Mouse (Mus musculus): Measurements from ENCODE around the gene Gadl1. TPM values are rescaled to one million over a fixed set of nuclear protein-coding genes. Genes with fewer than 3 reads are reported as not detected.
"Not testable (repeated sequence)": the region's sequence is repeated elsewhere in the genome, so short reads cannot be mapped to it uniquely, and the experiment has no call there.

Gadl1 gene
- polyA plus RNA-seq, 1 experiment = not detected

DNA sequence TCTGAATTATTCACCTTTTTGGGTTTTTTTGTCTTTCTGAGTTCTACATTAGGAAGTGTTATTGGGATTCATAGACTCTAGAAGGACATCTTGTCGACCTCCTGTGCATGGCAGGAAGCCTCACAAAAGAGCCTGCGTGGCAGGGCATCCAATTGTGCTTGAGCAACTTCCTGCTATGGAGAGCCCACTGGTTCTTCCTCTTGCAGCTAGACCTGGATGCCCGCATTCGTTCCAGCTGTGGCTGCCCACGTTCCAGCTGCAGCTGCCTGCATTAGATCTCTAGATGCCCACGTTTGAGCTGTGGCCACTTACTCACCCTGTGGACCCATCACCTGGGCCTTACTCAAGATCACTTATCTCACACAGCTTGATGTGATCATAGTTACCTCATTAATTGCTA, 116.1 kb downstream of the Gadl1 start:
- DNase-seq (ENCODE audit: low read depth) = no peak

DNA sequence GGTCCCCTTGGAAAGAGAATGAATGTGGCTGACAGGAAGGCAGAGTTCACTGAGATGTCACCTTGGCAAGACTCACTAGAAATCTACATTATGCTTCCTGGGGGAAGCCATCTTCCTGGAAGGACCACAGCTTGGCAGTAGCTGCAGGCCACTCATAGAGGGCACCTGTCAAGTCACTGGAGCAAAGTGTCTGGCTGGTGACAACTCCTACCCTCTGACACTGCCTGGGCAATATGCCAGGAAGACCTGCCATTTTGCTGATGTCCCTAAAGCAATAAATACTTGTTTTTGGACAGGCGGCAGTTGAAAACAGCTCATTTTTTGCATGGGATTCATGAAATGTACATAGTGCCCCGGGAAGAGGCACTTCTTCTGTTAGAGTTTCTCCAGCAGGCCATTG, 119.8 kb downstream of the Gadl1 start:
- DNase-seq (ENCODE audit: low read depth) = no peak

DNA sequence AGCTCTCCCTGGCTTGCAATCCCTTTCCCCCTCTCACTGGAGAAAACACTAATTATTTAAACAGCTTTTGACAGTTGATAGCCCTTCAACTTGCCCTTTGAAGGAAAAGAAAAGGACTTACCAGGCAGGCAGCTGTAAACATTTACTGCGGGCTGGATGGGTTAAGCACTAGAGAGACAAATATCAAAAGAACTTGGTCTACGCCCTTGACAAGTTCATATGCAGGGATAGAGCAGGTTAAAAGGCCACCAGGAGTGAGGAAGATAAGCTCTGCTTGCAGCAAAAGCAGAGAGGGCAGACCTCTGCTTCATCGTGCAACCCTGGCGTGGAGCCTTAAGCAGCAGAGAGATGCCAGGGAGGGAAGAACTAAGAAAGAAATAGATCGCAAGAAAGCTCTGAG, 123.5 kb downstream of the Gadl1 start:
- no peak for DNase-seq (ENCODE audit: low read depth)

DNA sequence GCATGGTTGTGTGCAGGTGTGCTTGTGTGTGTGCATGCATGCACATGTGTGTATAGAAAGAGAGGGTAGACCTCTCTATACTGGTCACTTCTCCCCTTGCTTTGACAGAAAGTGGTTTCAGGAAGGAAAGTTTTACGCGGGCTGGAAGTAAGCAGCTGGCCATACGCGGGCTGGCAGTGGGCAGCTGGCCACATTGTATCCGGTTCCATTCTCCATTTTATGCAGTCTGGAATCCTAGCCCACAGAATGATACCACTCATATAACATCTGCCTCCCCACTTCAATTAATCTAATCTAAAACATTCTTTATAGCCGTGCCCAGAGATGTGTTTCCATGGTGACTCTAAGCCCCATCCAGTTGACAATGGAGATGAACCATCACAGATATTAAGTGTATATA, 129.0 kb downstream of the Gadl1 start:
- DNase-seq (ENCODE audit: low read depth) = no peak

DNA sequence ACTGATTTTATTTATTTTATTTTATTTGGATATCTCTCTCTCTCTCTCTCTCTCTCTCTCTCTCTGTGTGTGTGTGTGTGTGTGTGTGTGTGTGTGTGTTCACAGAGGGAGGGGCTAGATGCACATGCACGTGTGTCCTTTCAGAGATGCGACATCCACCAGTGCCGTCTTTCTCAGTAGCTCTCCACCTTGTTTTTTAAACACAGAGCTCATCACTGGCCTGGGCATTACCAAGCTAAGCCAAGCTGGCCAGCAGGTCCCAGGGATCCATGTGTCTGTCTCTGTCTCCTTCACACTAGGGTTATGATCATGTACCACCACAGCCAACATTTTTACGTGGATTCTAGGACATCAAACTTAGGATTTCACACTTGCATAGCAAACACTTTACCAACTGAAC, 130.7 kb downstream of the Gadl1 start:
- no peak for DNase-seq (ENCODE audit: low read depth)

DNA sequence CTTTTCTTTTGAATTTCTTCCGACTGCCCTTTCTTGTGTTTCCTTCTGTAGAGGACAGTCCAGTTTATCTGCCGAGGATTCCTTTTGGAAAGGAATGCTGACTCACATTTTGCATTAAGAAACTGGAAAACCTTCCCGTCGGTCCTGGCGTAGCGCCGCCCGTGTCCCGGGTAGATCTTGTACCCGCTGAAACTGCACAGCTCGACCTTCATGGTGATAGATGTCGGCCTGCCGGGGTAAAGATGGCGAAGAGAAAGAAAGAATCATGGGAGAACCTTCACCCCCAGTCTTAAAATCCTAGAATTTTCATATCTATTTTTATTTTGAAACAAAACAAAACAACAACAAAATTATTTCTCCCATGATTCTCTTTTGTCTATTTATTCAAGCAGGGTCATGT, 131.6 kb downstream of the Gadl1 start:
- DNase-seq (ENCODE audit: low read depth) = not testable (repeated sequence)

DNA sequence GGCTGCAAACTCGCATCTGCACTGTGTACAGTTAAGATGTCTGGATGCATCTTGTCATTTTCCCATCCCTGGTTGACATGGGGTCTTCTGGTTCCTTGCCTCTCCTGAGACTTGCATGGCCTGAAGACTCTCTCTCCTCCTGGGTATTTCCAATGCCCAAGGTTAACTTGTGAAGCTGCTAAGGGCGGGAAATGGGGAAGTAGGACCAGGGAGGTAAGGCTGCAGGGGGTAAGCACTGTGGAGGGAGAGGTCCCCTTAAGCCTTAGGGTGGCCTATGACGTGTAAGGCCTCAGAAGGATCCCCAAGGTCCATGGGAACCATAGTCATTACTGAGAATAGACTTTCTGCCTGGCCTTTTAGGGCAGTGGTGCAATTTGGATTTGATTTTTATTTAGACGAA, 132.1 kb downstream of the Gadl1 start:
- DNase-seq (ENCODE audit: low read depth) = no peak

DNA sequence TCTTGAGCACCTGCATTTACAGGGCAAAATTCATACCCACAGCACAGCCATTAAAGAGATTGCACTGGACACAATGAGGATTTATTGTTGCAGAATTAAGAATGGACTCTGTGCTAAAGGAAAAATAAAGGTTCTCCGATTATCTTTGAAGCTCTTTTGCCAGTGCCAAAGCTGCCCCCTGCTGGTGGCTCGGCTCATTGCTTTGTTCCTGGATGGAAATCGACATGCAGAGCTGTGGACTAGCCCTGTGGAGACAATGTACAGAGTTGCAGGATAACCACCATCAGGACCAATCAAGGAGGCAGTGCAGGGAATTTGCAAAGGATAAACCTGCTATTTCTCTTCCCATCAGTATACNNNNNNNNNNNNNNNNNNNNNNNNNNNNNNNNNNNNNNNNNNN, 132.5 kb downstream of the Gadl1 start:
- DNase-seq (ENCODE audit: low read depth) = no peak

DNA sequence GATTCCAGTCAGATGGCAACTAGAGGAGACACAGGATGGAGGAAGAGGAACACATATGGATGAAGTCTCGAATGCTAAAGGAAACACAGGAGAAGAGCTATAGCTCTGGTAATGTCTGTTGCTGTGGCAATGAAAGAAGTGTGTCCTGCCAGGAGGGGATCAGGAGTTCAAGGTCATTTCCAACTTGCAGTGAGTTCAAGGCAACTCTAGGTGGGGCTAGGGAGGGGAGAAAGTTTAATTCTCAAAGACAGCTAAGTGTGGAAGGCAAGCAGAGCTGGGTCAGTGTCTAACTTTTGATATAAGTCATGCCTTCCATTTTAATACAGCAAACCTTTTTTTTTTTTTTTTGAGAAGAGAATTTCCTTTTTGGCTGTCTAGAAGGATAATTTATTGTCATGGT, 140.7 kb downstream of the Gadl1 start:
- DNase-seq (ENCODE audit: low read depth) = no peak

DNA sequence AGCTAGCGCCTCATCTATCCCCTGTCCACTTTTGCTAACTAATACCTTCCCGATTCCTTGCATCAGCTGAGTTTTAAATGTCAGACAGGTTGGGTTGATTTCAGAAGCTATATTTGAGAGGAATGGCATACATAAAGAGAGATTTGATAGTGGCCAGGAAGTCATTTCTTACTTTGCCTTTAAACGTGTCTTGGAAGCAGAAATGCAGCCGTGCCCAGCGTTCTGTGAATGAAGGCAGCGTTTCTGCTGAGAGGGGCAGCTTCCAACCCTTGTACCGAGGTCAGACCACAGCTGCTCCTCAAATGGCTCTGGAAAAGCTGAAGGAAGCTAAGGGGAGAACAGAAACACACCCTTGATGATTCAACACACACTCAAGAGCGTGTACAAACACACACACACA, 144.7 kb downstream of the Gadl1 start:
- no peak for DNase-seq (ENCODE audit: low read depth)

DNA sequence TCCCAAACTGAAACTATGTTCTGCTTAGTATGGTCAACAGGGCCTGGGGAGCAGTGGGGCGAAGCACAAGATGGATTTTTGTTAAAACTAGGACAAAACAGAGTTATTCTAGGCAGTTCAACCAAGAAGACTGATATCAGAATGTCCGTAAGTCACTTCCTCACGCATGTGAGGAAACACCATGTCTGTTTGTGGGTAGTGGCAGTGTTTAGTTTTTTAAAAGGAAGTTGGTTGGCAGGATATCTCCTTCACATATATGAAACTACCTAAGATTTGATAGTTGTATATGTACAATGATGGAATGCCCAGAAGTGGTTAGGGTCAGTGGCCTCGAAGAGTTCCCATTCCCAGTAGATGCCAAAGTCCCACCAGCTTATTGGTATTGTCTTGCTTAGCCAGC, 149.2 kb downstream of the Gadl1 start:
- no peak for DNase-seq (ENCODE audit: low read depth)

DNA sequence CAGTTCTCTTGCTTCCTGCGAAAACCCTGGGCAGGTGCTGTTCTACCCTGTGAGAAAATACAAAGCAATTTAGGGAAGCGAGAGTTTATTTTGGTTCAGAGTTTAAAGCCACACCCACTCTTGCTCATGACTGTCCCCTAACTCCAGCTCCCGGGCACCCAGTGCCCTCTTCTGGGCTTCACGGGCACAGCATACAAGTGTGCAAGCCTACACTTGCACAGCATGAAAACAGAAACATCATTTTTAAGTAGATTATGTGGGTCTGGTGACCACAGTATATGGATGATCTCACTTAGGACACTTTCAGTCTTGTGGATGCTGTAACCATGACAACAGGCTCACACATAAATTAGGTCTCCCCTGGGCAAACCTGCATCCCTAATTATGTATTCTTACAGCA, 149.9 kb downstream of the Gadl1 start:
- DNase-seq (ENCODE audit: low read depth) = no peak

DNA sequence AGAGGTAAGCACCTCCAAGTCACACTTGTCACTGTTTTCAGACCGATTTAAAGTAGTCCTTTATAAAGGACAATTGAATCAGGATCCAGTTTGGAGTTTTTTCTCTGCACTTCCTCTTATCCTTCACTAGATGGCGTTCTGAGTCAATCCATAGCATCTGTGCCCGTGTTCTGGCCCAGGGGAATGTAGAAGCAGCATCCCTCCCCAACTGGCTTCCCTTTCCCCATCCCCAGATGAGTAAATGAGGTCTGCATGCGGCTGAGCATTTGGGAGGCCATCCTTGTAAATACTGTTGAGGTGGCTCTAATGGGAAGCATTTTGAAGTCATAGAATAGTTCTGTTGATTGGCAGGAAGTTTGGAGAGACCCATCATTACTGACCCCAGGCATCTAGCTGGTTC, 151.4 kb downstream of the Gadl1 start:
- no peak for DNase-seq (ENCODE audit: low read depth)

DNA sequence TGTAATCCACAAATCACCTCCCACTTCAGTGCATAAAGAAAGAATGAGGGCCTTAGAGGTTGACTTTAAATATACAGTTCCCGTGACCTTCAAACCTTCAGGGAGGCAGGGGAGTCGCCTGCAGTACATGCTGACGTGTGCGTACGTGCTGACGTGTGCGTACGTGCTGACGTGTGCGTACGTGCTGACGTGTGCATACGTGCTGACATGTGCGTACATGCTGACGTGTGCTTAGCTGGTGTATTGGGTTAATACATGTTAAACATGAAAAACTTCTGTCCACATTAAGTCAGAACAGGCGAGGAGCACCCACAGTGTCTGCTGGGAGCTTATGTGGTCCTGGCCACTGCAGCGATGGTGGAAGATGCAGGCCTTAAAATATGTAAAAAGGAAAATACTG, 155.5 kb downstream of the Gadl1 start:
- DNase-seq (ENCODE audit: low read depth) = no peak

DNA sequence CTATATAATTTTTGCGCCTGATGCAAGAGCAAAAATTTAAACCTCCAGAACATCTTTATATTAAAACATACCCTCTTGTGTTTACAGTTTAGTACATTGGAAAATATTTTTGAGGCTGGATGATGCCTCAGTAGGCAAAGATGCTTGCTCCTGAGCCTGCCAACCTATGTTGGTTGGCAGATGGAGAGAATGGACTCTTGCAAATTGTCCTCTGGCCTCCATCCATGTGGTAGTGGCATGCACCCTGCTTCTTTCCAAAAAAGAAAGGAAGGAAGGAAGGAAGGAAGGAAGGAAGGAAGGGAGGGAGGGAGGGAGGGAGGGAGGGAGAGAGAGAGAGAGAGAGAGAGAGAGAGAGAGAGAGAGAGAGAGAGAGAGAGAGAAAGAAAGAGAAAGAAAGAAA, 162.3 kb downstream of the Gadl1 start:
- DNase-seq (ENCODE audit: low read depth) = not testable (repeated sequence)

DNA sequence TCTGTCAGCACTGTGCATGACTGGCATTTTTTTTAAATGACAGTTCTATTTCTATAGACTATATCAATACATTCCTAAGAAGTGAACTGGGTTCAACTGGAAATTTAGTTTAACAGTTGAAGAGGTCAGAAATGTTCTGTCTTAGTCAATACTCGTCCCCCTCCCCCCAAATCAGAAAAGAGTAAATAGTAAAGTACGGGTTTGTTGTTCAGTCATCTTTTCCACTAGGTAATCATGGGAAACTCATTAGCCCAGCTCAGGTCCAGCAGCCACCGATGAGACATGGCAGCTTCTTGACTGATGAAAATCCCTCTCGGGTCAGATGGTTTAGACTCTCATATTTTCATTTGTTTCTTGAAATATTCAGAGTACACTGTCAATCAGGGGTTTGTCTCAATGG, 166.9 kb downstream of the Gadl1 start:
- no peak for DNase-seq (ENCODE audit: low read depth)

DNA sequence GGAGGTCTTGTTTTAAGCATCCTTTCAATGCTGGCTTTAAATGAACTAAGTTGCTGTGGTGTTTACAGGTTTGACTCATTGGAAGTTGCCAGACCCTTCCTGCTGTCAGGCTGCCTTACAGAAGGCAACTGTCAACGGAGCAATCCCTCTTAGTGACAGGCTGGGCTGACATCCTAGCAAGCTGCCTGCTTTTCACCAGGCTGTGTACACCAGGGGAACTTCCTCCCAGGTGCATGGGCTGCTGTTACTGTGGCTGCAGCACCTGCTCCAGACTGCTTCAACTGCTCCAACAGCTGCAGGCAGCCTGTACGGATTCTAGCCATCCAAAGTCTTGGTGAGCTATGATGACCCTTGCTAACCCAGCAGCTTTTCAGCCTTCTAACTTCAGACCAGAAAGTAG, 167.7 kb downstream of the Gadl1 start:
- no peak for DNase-seq (ENCODE audit: low read depth)

DNA sequence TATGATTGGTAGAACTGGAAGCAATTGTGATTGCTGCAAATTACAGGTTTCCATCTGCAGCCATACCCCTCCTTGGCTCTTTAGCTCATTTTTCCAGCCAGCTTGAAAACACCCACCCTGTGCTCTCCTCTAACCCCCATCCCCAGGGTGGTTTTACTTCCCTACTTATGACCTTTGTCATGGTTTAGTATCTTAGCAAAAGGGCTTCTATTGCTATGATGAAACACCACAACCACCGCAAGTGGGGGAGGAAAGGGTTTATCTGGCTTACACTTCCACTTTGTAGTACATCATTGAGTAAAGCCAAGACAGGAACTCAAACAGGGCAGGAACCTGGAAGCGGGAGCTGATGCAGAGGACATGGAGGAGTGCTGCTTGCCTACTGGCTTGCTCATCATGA, 168.2 kb downstream of the Gadl1 start:
- DNase-seq (ENCODE audit: low read depth) = no peak

DNA sequence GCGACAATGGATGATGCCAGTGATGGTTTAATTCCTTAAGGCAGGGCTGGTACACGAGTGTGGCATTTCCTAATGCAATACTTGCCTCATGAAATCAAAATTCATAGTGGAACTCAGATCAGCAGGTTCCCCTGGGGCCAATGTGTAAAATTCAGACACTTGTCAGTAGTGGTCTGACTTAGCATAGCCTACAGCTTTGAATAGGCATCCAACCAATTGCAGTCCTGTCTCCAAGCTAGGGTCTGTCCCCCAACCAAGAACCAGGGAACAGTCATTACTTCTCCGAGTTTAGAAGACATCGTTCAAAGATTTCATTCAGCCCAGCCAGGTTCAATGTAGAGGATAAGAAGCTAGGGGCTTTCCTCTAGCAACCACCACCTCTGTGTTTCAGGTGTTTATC, 172.5 kb downstream of the Gadl1 start:
- no peak for DNase-seq (ENCODE audit: low read depth)

DNA sequence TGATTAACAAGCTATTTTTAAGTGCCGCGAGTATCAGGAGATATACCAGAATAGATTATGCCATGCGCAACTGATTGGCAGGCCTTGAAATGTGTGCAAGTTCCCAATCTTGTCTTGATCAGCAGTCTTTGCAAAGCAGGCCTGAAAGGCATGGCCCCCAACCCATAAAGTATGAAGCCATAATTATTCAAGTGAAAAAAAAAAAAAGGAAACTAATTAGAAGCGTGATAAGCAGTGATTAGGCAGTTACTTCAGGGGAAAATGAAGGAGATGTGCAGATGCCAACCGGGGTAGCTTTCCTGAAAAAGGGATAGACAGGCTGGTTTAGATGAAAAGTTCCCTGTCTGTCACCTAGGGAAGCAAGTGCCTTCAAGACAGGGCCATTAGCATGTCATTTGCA, 174.0 kb downstream of the Gadl1 start:
- DNase-seq (ENCODE audit: low read depth) = no peak

DNA sequence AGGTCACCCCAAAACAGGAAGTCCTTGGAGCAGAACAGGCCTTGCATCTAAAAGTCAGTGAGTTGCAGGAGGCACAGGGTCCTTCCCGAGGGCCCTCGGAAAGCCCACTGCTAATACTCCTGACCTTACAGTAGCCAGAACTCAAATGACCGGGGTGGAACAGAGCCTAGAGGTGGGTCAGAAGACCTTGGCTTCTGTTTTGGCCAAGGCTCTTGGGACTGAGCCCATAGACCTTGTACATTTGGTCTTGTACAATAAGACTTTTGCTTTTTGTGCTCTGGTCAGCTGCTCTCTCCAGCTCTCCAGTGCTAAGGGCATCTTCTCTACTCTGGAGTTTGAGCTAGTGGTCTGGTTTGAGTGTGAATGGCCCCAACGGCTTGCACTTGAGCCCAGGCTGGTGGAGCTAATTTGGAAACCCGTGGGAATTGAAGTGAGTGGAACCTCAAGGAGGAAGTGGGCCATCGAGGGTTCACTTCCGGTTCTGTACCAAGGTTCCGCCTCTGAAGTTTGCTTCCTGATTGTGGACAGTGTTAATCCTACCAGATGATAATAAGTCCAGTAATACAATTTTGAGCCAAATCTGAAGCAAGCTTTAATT, 174.6 kb downstream of the Gadl1 start:
- DNase-seq (ENCODE audit: low read depth) = no peak

DNA sequence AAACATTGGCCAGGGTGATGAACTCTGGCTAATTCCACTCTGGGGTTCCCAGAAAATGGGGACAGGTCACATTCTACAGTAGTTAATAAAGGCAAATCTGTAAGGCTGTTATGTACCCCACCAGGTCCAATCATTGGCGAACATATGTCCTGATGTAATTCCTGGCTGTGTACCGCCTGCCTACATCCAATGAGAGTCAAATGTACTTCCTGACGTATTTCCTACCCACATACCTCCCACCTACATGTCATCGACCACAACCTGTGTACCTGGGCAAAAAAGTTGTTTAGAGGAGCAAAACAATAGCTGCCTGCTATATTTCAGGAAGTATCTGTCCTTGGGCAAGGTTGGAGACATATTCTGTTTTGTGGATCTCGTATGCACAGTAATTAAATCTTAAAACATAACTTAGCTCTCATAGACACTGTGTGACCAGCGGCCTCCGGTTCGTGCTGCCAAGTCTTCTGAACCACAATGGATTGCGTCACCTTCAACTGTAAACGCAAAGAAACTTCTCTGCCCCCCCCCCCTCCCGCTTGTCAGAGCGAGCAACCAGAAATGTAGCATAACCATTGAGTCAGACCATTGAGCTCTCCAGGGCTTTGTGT, 175.2 kb downstream of the Gadl1 start:
- DNase-seq (ENCODE audit: low read depth) = no peak

DNA sequence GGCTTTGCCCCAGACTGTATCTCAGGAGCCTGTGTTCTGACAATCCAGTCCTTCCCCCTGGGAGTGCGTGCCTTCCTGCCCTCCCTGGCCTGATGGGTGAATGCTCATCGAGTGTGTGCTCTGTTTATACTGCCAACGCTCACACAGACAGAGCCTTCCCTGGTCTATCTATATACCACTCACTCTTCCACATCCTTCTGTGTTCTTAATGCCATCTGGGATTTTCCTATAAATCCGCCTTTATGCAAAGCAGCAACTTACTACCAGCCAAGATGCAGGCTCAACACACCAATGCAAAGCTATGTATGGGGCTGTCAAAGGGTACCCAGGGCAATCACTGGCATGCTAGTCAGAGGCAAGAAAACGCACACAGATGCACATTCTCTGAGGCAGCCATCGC, 176.7 kb downstream of the Gadl1 start:
- DNase-seq (ENCODE audit: low read depth) = no peak

DNA sequence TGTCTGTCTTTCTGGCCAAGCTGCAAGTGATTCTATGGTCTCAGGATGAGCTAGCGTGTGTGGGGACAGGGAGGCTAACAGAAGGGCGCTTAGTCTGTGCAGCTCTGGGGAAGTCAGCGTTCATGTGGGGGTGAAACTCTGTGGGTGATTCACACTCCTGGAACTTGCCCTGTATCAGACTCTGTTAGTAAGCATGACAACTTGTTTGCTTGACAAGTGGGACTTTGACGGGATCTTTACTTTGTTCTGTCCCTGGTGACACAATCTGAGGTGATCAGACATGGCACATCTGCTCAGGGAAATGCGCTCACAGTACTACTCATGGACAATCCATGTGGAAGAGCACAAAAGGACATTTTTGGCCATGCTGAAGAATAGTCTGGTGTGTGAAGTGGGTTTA, 178.0 kb downstream of the Gadl1 start:
- DNase-seq (ENCODE audit: low read depth) = no peak
